Mouse (Mus musculus) ES-E14 (cell line): ENCODE measurements around the gene Schip1.

ENCODE experiments used
- CHD2 ChIP-seq: IDR thresholded peaks from 2 replicates; pipeline ENCODE4 v1.6.1; 2014; ENCODE audit warnings: mild to moderate bottlenecking, low read depth, low read length, inconsistent platforms
- ZC3H11A ChIP-seq: IDR thresholded peaks from 2 replicates; pipeline ENCODE4 v1.6.1; 2012; ENCODE audit warnings: low read depth, mild to moderate bottlenecking, inconsistent platforms, low read length, borderline replicate concordance
- ZNF384 ChIP-seq: IDR thresholded peaks from 2 replicates; pipeline ENCODE4 v1.6.1; 2012; ENCODE audit warnings: low read depth, low read length, inconsistent platforms

- TF ChIP-seq ZC3H11A (no peak), ZNF384 (no peak), CHD2 (no peak)
Observed at GRCm38 (mm10) chr3:68516393-68517081, 451.9 kb downstream of the Schip1 start.
